Mouse (Mus musculus) hindbrain, embryonic 13.5 days (tissue): ENCODE data around the gene Gm10320. TPM values are rescaled to one million over a fixed set of nuclear protein-coding genes. Genes with fewer than 3 reads are reported as not detected.

ENCODE experiments used
- ATAC-seq: fragments of 200-750 bp; cut with Nextera tagmentation; 2 replicates; pipeline ENCODE4 v1.8.0; 2017; ENCODE audit warnings: moderate TSS enrichment; ENCODE audit not compliant: low FRiP score
- H3K27ac ChIP-seq: fragments of 300-500 bp; sonication (generic); 2 replicates; pipeline ENCODE4 v1.5.1; 2015; ENCODE audit warnings: inconsistent platforms, mild to moderate bottlenecking, moderate library complexity
- H3K27me3 ChIP-seq: fragments of 300-500 bp; sonication (generic); 2 replicates; pipeline ENCODE4 v1.6.1; 2015; ENCODE audit warnings: mild to moderate bottlenecking, inconsistent platforms
- H3K36me3 ChIP-seq: fragments of 300-500 bp; sonication (generic); 2 replicates; pipeline ENCODE4 v1.6.1; 2015; ENCODE audit warnings: mild to moderate bottlenecking, inconsistent platforms
- H3K4me1 ChIP-seq: fragments of 300-500 bp; sonication (generic); replicated peaks from 2 replicates; pipeline ENCODE4 v1.6.1; 2015; ENCODE audit warnings: inconsistent platforms
- H3K4me2 ChIP-seq: fragments of 300-500 bp; sonication (generic); 2 replicates; pipeline ENCODE4 v1.6.1; 2015; ENCODE audit warnings: inconsistent platforms, mild to moderate bottlenecking, moderate library complexity
- H3K4me3 ChIP-seq: fragments of 300-500 bp; sonication (generic); 2 replicates; pipeline ENCODE4 v1.5.1; 2015; ENCODE audit warnings: mild to moderate bottlenecking, inconsistent platforms
- H3K9ac ChIP-seq: fragments of 300-500 bp; sonication (generic); 2 replicates; pipeline ENCODE4 v1.6.1; 2015; ENCODE audit warnings: mild to moderate bottlenecking, inconsistent platforms
- H3K9me3 ChIP-seq: fragments of 300-500 bp; sonication (generic); 2 replicates; pipeline ENCODE4 v1.6.1; 2016; ENCODE audit warnings: inconsistent platforms
- WGBS: fragments of 180-500 bp; shearing (Covaris S2); methylation state at CpG from one replicate; pipeline ENCODE4 v1.1.7; 2015; 5-methylcytosine and 5-hydroxymethylcytosine counted together
- polyA plus RNA-seq: library from polyadenylated mRNA; unstranded; fragments of >200 nt; fragmentation: Nextera tagmentation; extraction: Ambion mirVana; gene quantifications from 2 replicates; pipeline ENCODE4 v1.2.1, GENCODE M21; 2015

Gm10320 gene
- 0.99 and 1.1 TPM in 2 replicates for polyA plus RNA-seq

GRCm38 (mm10) chr13:98491909-98492308, at the start of gene Gm10320:
TSS of gene Gm10320 (minus strand) at chr13:98492001.
- Histone ChIP-seq H3K4me1 (peaks cover 4% of the 10 kb centered on the region), H3K9ac (no peak within 1 kb of the TSS), H3K4me3 (no peak within 1 kb of the TSS), H3K27ac (no peak within 1 kb of the TSS), H3K4me2 (no peak within 1 kb of the TSS), H3K27me3 (peaks cover 32% of the 10 kb centered on the region), H3K9me3 (no peaks in the 10 kb centered on the region), H3K36me3 (no peaks in the 10 kb centered on the region)
- 82% methylated on average over 3 of the region's 3 CpGs for WGBS
- no peak for ATAC-seq

- no peak overlapping the region for H3K27ac ChIP-seq
- H3K4me2 ChIP-seq = no peak overlapping the region
- no peak overlapping the region for H3K4me3 ChIP-seq
- H3K9ac ChIP-seq = no peak overlapping the region
- WGBS = 80% methylated on average over 2 of the region's 2 CpGs
- no peak for ATAC-seq
- H3K4me1 ChIP-seq = peaks cover 10% of the 10 kb centered on the region
- H3K36me3 ChIP-seq = no peaks in the 10 kb centered on the region
- H3K9me3 ChIP-seq = no peaks in the 10 kb centered on the region
- H3K27me3 ChIP-seq = peaks cover 18% of the 10 kb centered on the region
Measured at GRCm38 (mm10) chr13:98541601-98542000, 49.8 kb upstream of the Gm10320 start.

DNA sequence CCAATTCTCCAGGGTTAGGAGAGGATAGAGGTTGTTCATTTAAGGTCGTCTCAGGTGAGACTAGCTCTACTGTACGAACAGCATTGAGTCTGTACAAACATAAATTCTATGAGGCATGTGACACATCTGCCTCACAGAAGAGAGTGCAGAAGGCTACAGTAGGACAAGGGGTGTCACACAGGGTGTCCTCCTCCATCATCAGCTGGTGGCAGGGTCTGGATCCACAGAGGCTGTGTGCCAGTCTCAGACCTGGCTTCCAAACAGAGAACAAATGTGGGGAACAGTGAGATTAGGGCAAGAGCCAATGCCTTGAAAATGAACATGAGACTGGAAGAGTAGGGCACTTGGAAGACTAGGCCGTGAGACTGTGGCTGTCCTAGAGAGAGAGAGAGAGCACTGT, 48.4 kb upstream of the Gm10320 start:
- no peak overlapping the region for H3K4me3 ChIP-seq
- no peak overlapping the region for H3K27ac ChIP-seq
- no peaks in the 10 kb centered on the region for H3K36me3 ChIP-seq
- H3K4me1 ChIP-seq = no peaks in the 10 kb centered on the region
- no peak for ATAC-seq
- H3K9me3 ChIP-seq = no peaks in the 10 kb centered on the region
- H3K9ac ChIP-seq = no peak overlapping the region
- H3K27me3 ChIP-seq = peaks cover 25% of the 10 kb centered on the region
- 94% methylated on average over 3 of the region's 3 CpGs for WGBS
- H3K4me2 ChIP-seq = no peak overlapping the region

GRCm38 (mm10) chr13:98539311-98539710, 47.5 kb upstream of the Gm10320 start:
- Histone ChIP-seq H3K9ac (no peak overlapping the region), H3K4me1 (peaks cover 8% of the 10 kb centered on the region), H3K27me3 (peaks cover 30% of the 10 kb centered on the region), H3K4me3 (no peak overlapping the region), H3K27ac (no peak overlapping the region), H3K4me2 (no peak overlapping the region), H3K9me3 (no peaks in the 10 kb centered on the region), H3K36me3 (no peaks in the 10 kb centered on the region)
- ATAC-seq = no peak
- 82% methylated on average over 7 of the region's 7 CpGs for WGBS

- Histone ChIP-seq H3K9me3 (no peaks in the 10 kb centered on the region), H3K4me1 (peaks cover 14% of the 10 kb centered on the region), H3K27me3 (peaks cover 28% of the 10 kb centered on the region), H3K27ac (no peak overlapping the region), H3K9ac (no peak overlapping the region), H3K36me3 (no peaks in the 10 kb centered on the region), H3K4me2 (no peak overlapping the region), H3K4me3 (no peak overlapping the region)
- peak; percentile 57; the same call in 1 of the 2 replicates for ATAC-seq
- 64% methylated on average over 5 of the region's 5 CpGs for WGBS
Measured at GRCm38 (mm10) chr13:98538587-98538986, 46.8 kb upstream of the Gm10320 start.

DNA sequence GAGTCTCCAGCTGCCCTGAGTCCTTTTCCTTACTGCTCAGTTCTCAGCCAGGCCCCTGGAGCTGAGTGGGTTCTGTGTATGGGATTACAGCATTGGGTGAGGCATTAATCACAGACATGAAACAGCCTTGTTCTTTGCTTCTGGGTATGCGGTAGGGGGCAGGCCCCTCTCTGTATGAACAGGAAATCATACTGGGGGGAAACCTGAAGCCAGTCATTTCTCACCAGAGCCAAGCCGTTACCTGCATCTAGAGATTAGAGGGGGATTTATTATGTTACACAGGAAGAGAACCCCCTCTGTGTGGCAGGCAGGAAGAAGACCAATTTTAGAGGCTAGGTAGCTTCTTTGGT, 43.1 kb upstream of the Gm10320 start:
- 63% methylated on average over 2 of the region's 2 CpGs for WGBS
- H3K27ac ChIP-seq = no peak overlapping the region
- H3K9me3 ChIP-seq = peaks cover 9% of the 10 kb centered on the region
- no peak overlapping the region for H3K4me3 ChIP-seq
- ATAC-seq = no peak
- no peaks in the 10 kb centered on the region for H3K36me3 ChIP-seq
- H3K27me3 ChIP-seq = peaks cover 49% of the 10 kb centered on the region
- H3K9ac ChIP-seq = no peak overlapping the region
- no peak overlapping the region for H3K4me2 ChIP-seq
- H3K4me1 ChIP-seq = peaks cover 25% of the 10 kb centered on the region

- Histone ChIP-seq H3K27ac (no peak overlapping the region), H3K4me3 (no peak overlapping the region), H3K9ac (no peak overlapping the region), H3K27me3 (peaks cover 49% of the 10 kb centered on the region), H3K9me3 (peaks cover 9% of the 10 kb centered on the region), H3K36me3 (no peaks in the 10 kb centered on the region), H3K4me1 (peaks cover 25% of the 10 kb centered on the region), H3K4me2 (peak overlapping the region; percentile 38)
- 0 out of 2 replicates have a peak, but pooled peaks have one; percentile 64 for ATAC-seq
- WGBS = 34% methylated on average over 18 of the region's 18 CpGs
Measured at GRCm38 (mm10) chr13:98534190-98534912, 42.5 kb upstream of the Gm10320 start.

DNA sequence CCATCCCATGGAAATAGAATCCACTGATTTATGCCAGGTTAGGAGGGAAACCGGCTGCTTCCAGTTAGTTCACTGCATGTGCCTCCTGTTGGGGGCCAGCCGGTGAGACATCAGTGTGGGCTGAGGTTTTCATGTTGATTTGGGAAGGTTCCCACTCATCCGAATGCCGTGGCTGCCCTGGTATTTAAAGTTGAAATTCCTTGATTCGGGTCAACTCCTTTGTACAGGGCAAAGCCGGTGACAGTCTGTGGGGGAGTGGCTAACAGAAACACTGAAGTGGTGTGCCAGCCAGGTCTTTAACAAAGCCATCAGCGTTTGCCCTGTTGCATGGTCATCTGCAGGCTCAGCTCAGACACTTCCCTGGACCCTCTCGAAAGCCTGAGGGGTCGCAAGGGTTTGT, 41.6 kb upstream of the Gm10320 start:
- Histone ChIP-seq H3K4me2 (peak overlapping the region; percentile 38; the same call in 1 of the 2 replicates), H3K9me3 (peaks cover 9% of the 10 kb centered on the region), H3K4me3 (no peak overlapping the region), H3K27me3 (peaks cover 46% of the 10 kb centered on the region), H3K9ac (no peak overlapping the region), H3K27ac (no peak overlapping the region), H3K4me1 (peaks cover 25% of the 10 kb centered on the region), H3K36me3 (no peaks in the 10 kb centered on the region)
- WGBS = 20% methylated on average over 9 of the region's 9 CpGs
- ATAC-seq = 0 out of 2 replicates have a peak, but pooled peaks have one; percentile 43

- Histone ChIP-seq H3K36me3 (no peaks in the 10 kb centered on the region), H3K4me3 (no peak overlapping the region), H3K4me1 (peaks cover 25% of the 10 kb centered on the region), H3K27me3 (peaks cover 43% of the 10 kb centered on the region), H3K9me3 (peaks cover 9% of the 10 kb centered on the region), H3K9ac (no peak overlapping the region), H3K27ac (no peak overlapping the region), H3K4me2 (no peak overlapping the region)
- ATAC-seq = no peak
- 55% methylated on average over 12 of the region's 12 CpGs for WGBS
Measured at GRCm38 (mm10) chr13:98532699-98533375, 41.0 kb upstream of the Gm10320 start.

- peaks cover 9% of the 10 kb centered on the region for H3K9me3 ChIP-seq
- H3K36me3 ChIP-seq = no peaks in the 10 kb centered on the region
- no peak overlapping the region for H3K4me2 ChIP-seq
- no peak overlapping the region for H3K9ac ChIP-seq
- H3K27me3 ChIP-seq = peaks cover 40% of the 10 kb centered on the region
- H3K4me1 ChIP-seq = peaks cover 25% of the 10 kb centered on the region
- no peak overlapping the region for H3K4me3 ChIP-seq
- no peak overlapping the region for H3K27ac ChIP-seq
- ATAC-seq = no peak
- 89% methylated on average over 9 of the region's 9 CpGs for WGBS
Measured at GRCm38 (mm10) chr13:98531976-98532375, 40.2 kb upstream of the Gm10320 start.

- H3K4me1 ChIP-seq = peaks cover 25% of the 10 kb centered on the region
- no peaks in the 10 kb centered on the region for H3K36me3 ChIP-seq
- H3K27ac ChIP-seq = no peak overlapping the region
- 37% methylated on average over 3 of the region's 3 CpGs for WGBS
- peaks cover 36% of the 10 kb centered on the region for H3K27me3 ChIP-seq
- ATAC-seq = no peak
- no peak overlapping the region for H3K4me3 ChIP-seq
- peaks cover 9% of the 10 kb centered on the region for H3K9me3 ChIP-seq
- no peak overlapping the region for H3K9ac ChIP-seq
- H3K4me2 ChIP-seq = no peak overlapping the region
Measured at GRCm38 (mm10) chr13:98531306-98531705, 39.5 kb upstream of the Gm10320 start.

- no peaks in the 10 kb centered on the region for H3K4me1 ChIP-seq
- H3K36me3 ChIP-seq = no peaks in the 10 kb centered on the region
- no peak overlapping the region for H3K27ac ChIP-seq
- no peak for ATAC-seq
- H3K27me3 ChIP-seq = 0 out of 2 replicates have a peak, but pooled peaks cover 6% of the 10 kb centered on the region
- no peak overlapping the region for H3K9ac ChIP-seq
- H3K9me3 ChIP-seq = no peaks in the 10 kb centered on the region
- no peak overlapping the region for H3K4me2 ChIP-seq
- 73% methylated on average over 6 of the region's 6 CpGs for WGBS
- H3K4me3 ChIP-seq = no peak overlapping the region
Measured at GRCm38 (mm10) chr13:98523719-98524316, 32.0 kb upstream of the Gm10320 start.
